Mouse (Mus musculus) bone marrow, adult 2 months (tissue): Measurements from ENCODE around the gene Fcamr.

Source experiments
- CTCF ChIP-seq: fragments of 200-500 bp; IDR thresholded peaks from 2 replicates; pipeline ENCODE4 v1.5.1; 2011; ENCODE audit warnings: low read length, control low read depth; ENCODE audit not compliant: control insufficient read depth, insufficient read depth
- POLR2A ChIP-seq: fragments of 200-500 bp; IDR thresholded peaks from 2 replicates; pipeline ENCODE4 v1.6.1; 2011; ENCODE audit warnings: low read depth, mild to moderate bottlenecking, control low read depth, low read length, borderline replicate concordance; ENCODE audit not compliant: control insufficient read depth

GRCm38 (mm10) chr1:130775691-130776331 lies 24.9 kb upstream of the Fcamr start:
- TF ChIP-seq POLR2A: no peak
- TF ChIP-seq CTCF: no peak
